Mouse (Mus musculus): ENCODE measurements around the gene Gm10053.
"Not testable (repeated sequence)": the region's sequence is repeated elsewhere in the genome, so short reads cannot be mapped to it uniquely, and the experiment has no call there.

- not testable (repeated sequence) for TF ChIP-seq CTCF (IDR thresholded peaks at IDR 0.05; ENCODE audit: borderline replicate concordance, control insufficient read depth, extremely low read depth, insufficient read depth, low read length, poor library complexity); POLR2A (IDR thresholded peaks at IDR 0.05; ENCODE audit: control insufficient read depth, extremely low read depth, insufficient read depth, low read length, poor library complexity)
Measured at GRCm38 (mm10) chr19:24875129-24875870, at the start of gene Gm10053.

Data from thymus, adult 2 months (tissue).